In genomic region chr9:44406906-44407751, GRCm38 (mm10) we compare ENCODE assay signal across 8 mouse cellular contexts. TPM values are rescaled to one million over a fixed set of nuclear protein-coding genes. Genes with fewer than 3 reads are reported as not detected.
DNase-seq lines count a peak whose midpoint lies in the region; ATAC-seq and TF ChIP-seq lines count a peak whose summit lies in the region.

Gene Rps25, plus strand, starts transcription at chr9:44407139.
Gene Trappc4, minus strand, starts transcription at chr9:44407600.

- no peaks in the 10 kb centered on the region for H3K27me3 ChIP-seq in hindbrain, postnatal 0 days (ENCODE audit: insufficient read depth, low read length)

- H3K9me3 ChIP-seq in hindbrain, postnatal 0 days (ENCODE audit: low read length) = no peaks in the 10 kb centered on the region

- peak within 1 kb of the TSS; percentile 97 for H3K27ac ChIP-seq in gastrocnemius, adult 2 months
- H3K27ac ChIP-seq in hindbrain, postnatal 0 days = peak within 1 kb of the TSS; percentile 96
- peak within 1 kb of the TSS; percentile 90 for H3K27ac ChIP-seq in left cerebral cortex, adult 2 months

- H3K4me2 ChIP-seq in hindbrain, postnatal 0 days (ENCODE audit: low read depth, low read length) = peak within 1 kb of the TSS; percentile 64

- no peaks in the 10 kb centered on the region; the same call in 1 of the 2 replicates for H3K4me1 ChIP-seq in hindbrain, postnatal 0 days (ENCODE audit: insufficient read depth, low read length)

- WGBS in hindbrain, postnatal 0 days = under 1% methylated on average over 51 of the region's 51 CpGs

- intact Hi-C loops in gastrocnemius, adult 2 months (cut with DNase I) = no loop called here
- intact Hi-C loops in left cerebral cortex, adult 2 months (cut with DNase I) = no loop called here

- DNase-seq in ZHBTc4 (ENCODE audit: low read depth, low spot score) = peak; percentile 96
- peak; percentile 94 for DNase-seq in gastrocnemius, adult 2 months
- peak; percentile 98 for DNase-seq in hindbrain, postnatal 0 days (ENCODE audit: low spot score)
- DNase-seq in left cerebral cortex, adult 2 months (ENCODE audit: extremely low spot score in 1 of 2, low spot score in 2 of 2) = peak; percentile 88 to 89
- DNase-seq in right cerebral cortex, adult 2 months (ENCODE audit: low spot score in 2 of 2) = peak; percentile 94
- peak; percentile 93 for DNase-seq in urinary bladder, postnatal 14 days (ENCODE audit: low spot score)

- no peak for TF ChIP-seq CTCF in gastrocnemius, adult 2 months (IDR thresholded peaks at IDR 0.05)
- TF ChIP-seq CTCF in hindbrain, postnatal 0 days (IDR thresholded peaks at IDR 0.05; ENCODE audit: low read depth) = peak; percentile 7; the same call in 1 of the 2 replicates
- no peak for TF ChIP-seq CTCF in left cerebral cortex, adult 2 months (IDR thresholded peaks at IDR 0.05)

- peak within 1 kb of the TSS; percentile 83 for H3K9ac ChIP-seq in hindbrain, postnatal 0 days (replicated peaks; ENCODE audit: low read length)

- ATAC-seq in common myeloid progenitor, adult 5-6 weeks (replicated peaks; ENCODE audit: low read depth, poor library complexity, severe bottlenecking) = peak; percentile 88
- peak; percentile 98 for ATAC-seq in hindbrain, postnatal 0 days
- ATAC-seq in megakaryocyte, adult 5-6 weeks (ENCODE audit: poor library complexity, severe bottlenecking) = peak; percentile 92

- peaks cover 57% of the 10 kb centered on the region for H3K36me3 ChIP-seq in hindbrain, postnatal 0 days (ENCODE audit: insufficient read depth, low read length)

- H3K4me3 ChIP-seq in gastrocnemius, adult 2 months = peak within 1 kb of the TSS; percentile 95
- peak within 1 kb of the TSS; percentile 80 for H3K4me3 ChIP-seq in hindbrain, postnatal 0 days (ENCODE audit: low read length)
- peak within 1 kb of the TSS; percentile 86 for H3K4me3 ChIP-seq in left cerebral cortex, adult 2 months

RNA-seq across cellular contexts. Expression of gene Rps25, which starts in this region (rescaled TPM):
- total RNA-seq in common myeloid progenitor, adult 5-6 weeks (2017) = 2,354 and 2,766 TPM in 2 replicates
- total RNA-seq in gastrocnemius, adult 2 months (2021) = 100 to 1,000 TPM; 740 to 827 TPM
- 190 and 229 TPM in 2 replicates for total RNA-seq in hindbrain, postnatal 0 days (2014; rRNA removed)
- 1,650 and 1,709 TPM in 2 replicates for polyA plus RNA-seq in hindbrain, postnatal 0 days (2015; fragmentation: Nextera tagmentation; extraction: Ambion mirVana)
- total RNA-seq in left cerebral cortex, adult 2 months (2021) = 100 to 1,000 TPM; 644 to 664 TPM
- 2,100 and 2,121 TPM in 2 replicates for total RNA-seq in megakaryocyte, adult 5-6 weeks (2015)
- 1,309 and 1,413 TPM in 2 replicates for total RNA-seq in megakaryocyte, adult 5-6 weeks (2017)

RNA-seq across cellular contexts. Expression of gene Trappc4, which starts in this region (rescaled TPM):
- total RNA-seq in common myeloid progenitor, adult 5-6 weeks (2017) = 29.5 and 39.8 TPM in 2 replicates
- 10 to 100 TPM; 15.4 to 21.5 TPM for total RNA-seq in gastrocnemius, adult 2 months (2021)
- 108 and 120 TPM in 2 replicates for total RNA-seq in hindbrain, postnatal 0 days (2014; rRNA removed)
- 293 and 307 TPM in 2 replicates for polyA plus RNA-seq in hindbrain, postnatal 0 days (2015; fragmentation: Nextera tagmentation; extraction: Ambion mirVana)
- 10 to 100 TPM; 66.8 to 70.2 TPM for total RNA-seq in left cerebral cortex, adult 2 months (2021)
- 91.3 and 95.4 TPM in 2 replicates for total RNA-seq in megakaryocyte, adult 5-6 weeks (2015)
- total RNA-seq in megakaryocyte, adult 5-6 weeks (2017) = 24.1 and 32.5 TPM in 2 replicates

Comparison
In these comparisons a context has a peak if more than half of its experiments do, and no peak if none do; other contexts are left out.
1. Peak in every context shown above with its lines: DNase-seq, ATAC-seq, H3K4me3 ChIP-seq and H3K27ac ChIP-seq.